Mouse (Mus musculus) megakaryocyte, embryonic 14.5 days (primary cell): ENCODE results near the gene Rgs18. TPM values are rescaled to one million over a fixed set of nuclear protein-coding genes. Genes with fewer than 3 reads are reported as not detected.

Experiments used
- H3K27me3 ChIP-seq: replicated peaks from 2 replicates; pipeline ENCODE3; 2012; ENCODE audit warnings: inconsistent platforms
- H3K36me3 ChIP-seq: replicated peaks from 2 replicates; pipeline ENCODE3; 2012; ENCODE audit warnings: low read length, inconsistent platforms, mixed read lengths
- H3K4me1 ChIP-seq: 2 replicates; pipeline ENCODE4 v1.6.1; 2012; ENCODE audit warnings: inconsistent platforms
- H3K4me3 ChIP-seq: replicated peaks from 2 replicates; pipeline ENCODE3; 2012; ENCODE audit warnings: moderate library complexity, mild to moderate bottlenecking, inconsistent platforms
- H3K9me3 ChIP-seq: 2 replicates; pipeline ENCODE4 v1.6.1; 2012; ENCODE audit warnings: inconsistent platforms
- FLI1 ChIP-seq: IDR thresholded peaks from 2 replicates; pipeline ENCODE4 v1.6.1; 2012; ENCODE audit warnings: low read length, inconsistent platforms, mixed read lengths
- GATA1 ChIP-seq: IDR thresholded peaks from 3 replicates; pipeline ENCODE4 v1.6.1; 2012; ENCODE audit warnings: mixed read lengths, low read length, inconsistent platforms, borderline replicate concordance
- polyA plus RNA-seq: library from polyadenylated mRNA; stranded (reverse); fragments of >175 nt; gene quantifications from 2 replicates; pipeline ENCODE4 v1.2.3, GENCODE M21; 2012; ENCODE audit warnings: low replicate concordance; ENCODE audit not compliant: insufficient read depth

The Rgs18 gene
- 14.0 TPM in 1 of 2 replicates, not detected in the other for polyA plus RNA-seq

DNA sequence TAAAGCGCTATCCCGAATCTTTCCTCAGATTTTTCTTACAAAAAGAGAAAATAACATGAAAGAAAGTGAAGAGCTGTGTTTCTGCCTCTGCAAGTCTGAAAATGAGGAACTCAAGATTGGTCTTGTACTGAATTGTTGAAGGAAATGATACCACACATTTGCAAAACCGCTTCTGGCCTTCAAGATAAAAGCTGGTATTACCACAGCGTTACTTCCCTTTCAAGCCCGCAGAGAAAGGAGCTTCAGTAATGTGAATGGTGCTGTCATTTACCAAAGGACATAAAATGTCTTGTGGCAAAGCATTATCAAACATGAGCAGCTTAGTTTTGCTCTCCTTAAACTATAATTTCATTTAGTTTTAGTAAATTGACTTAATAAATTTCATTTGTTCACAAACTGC lies at the start of gene Rgs18:
Gene Rgs18, minus strand, starts transcription at position 105 of the 400 bp plus-strand sequence.
- H3K36me3 ChIP-seq: peaks cover 24% of the 10 kb centered on the region
- TF ChIP-seq GATA1: peak; percentile 86; the same call in 1 of the 3 replicates
- TF ChIP-seq FLI1: no peak; the same call in 1 of the 2 replicates
- no peaks in the 10 kb centered on the region for H3K27me3 ChIP-seq
- H3K4me1 ChIP-seq: peaks cover 7% of the 10 kb centered on the region
- no peaks in the 10 kb centered on the region for H3K9me3 ChIP-seq
- peak within 1 kb of the TSS; percentile 91 for H3K4me3 ChIP-seq

DNA sequence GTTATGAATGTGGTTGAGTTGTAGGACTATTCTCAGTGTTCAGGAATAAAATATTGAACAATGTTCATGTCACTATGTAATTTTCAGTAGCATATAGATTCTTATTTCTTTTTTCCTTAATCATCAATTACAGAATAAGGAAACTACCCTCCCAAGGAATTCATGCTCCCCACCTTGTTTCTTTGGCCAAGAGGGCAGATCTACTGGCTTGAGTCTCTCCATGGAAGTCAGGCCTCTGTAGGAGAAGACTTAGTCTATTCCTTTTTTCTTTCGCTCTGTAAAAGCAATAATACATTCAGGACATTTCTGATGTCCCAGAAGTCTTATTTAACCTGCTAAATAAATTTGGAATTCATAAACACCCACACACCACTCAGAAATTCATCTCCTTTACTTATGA lies 841 bp downstream of the Rgs18 start:
- Histone ChIP-seq H3K4me1 (peaks cover 7% of the 10 kb centered on the region), H3K27me3 (no peaks in the 10 kb centered on the region), H3K36me3 (peaks cover 33% of the 10 kb centered on the region), H3K9me3 (no peaks in the 10 kb centered on the region), H3K4me3 (peak overlapping the region; percentile 91)
- TF ChIP-seq FLI1 (no peak), GATA1 (no peak)

DNA sequence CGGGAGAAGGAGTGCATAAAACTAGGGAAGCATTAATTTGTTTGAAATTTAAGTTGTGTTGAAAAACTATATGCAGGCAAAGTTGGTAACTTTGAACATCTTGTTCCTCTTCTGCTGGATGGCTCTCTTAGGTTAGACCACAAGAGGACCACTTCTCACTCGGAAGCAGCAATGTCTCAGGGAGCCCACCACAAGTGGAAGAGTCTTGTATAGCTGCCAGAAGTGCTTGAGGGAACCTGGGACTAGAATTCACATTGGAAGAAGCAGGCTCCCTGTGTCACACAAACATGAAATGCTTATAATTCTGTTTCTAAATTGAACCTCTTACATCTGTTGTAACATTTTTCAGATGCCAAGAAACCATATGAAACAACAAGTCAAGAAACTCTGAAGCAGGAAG lies 9.0 kb downstream of the Rgs18 start:
- TF ChIP-seq GATA1 (no peak), FLI1 (no peak)
- Histone ChIP-seq H3K27me3 (no peaks in the 10 kb centered on the region), H3K36me3 (peaks cover 85% of the 10 kb centered on the region), H3K4me1 (peaks cover 29% of the 10 kb centered on the region), H3K4me3 (peak overlapping the region; percentile 8), H3K9me3 (no peaks in the 10 kb centered on the region)

DNA sequence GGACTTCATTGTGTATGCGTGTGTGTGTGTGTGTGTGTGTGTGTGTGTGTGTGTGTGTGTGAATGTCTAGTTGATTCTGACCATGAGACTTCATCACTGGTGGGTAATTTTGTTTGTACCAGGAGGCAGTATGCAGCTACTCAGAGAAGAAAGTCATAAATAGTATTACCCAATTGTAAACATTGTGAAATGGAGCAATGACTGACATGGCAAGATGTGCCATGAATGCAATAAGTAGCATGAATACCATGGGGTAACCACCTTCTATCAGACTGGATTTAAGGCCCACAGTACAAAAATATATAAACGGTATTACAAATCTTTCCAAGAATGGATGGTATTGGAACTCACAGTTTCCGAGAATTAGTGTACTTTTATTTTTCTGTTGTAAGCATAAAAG lies 14.4 kb downstream of the Rgs18 start:
- H3K9me3 ChIP-seq: no peaks in the 10 kb centered on the region
- H3K27me3 ChIP-seq: no peaks in the 10 kb centered on the region
- no peak overlapping the region for H3K4me3 ChIP-seq
- TF ChIP-seq FLI1 (no peak), GATA1 (no peak)
- H3K4me1 ChIP-seq: peaks cover 24% of the 10 kb centered on the region
- H3K36me3 ChIP-seq: peaks cover 91% of the 10 kb centered on the region

DNA sequence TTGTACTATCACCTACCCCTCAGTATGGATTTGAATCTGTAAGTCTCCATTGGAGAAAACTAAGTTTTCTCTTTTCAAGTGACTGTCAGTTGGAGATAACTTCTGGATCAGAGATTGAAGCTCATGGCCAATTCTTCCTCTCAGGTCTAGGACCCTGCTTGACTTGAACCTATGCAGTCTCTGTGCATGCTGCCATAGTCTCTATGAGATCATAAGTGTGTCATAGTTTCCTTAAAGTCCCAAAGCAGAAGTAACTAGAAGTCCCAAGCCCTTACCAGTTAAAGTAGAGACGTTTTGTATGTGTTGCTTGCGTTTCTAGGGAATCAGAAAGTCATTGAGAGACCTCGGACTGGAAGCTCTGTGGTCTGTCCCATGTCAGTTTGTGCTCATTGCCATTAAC lies 24.5 kb downstream of the Rgs18 start:
- Histone ChIP-seq H3K27me3 (no peaks in the 10 kb centered on the region), H3K4me3 (no peak overlapping the region), H3K9me3 (no peaks in the 10 kb centered on the region), H3K36me3 (peaks cover 59% of the 10 kb centered on the region), H3K4me1 (no peaks in the 10 kb centered on the region; the same call in 1 of the 2 replicates)
- TF ChIP-seq FLI1 (no peak), GATA1 (no peak)

DNA sequence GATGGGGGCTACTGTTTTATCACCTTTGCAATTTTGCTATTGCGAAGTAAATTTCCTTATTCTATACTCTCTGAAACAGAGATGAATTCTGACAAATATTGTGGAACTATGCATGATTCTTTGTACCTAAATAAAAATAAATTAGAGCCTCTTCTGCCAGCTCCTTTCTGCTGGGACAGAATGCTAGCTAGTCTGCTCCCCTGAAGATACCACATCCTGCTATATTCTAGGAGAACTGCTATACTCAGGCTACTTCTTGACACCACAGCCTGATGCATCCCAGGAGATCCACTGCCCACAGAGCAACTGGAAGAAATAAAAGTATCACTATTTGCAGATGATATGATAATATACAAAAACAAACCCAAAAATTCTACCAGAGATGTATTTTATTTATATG lies 29.1 kb downstream of the Rgs18 start:
- H3K9me3 ChIP-seq: no peaks in the 10 kb centered on the region
- no peak for TF ChIP-seq GATA1
- no peak for TF ChIP-seq FLI1
- H3K36me3 ChIP-seq: peaks cover 19% of the 10 kb centered on the region
- H3K4me1 ChIP-seq: no peaks in the 10 kb centered on the region
- no peaks in the 10 kb centered on the region for H3K27me3 ChIP-seq
- no peak overlapping the region for H3K4me3 ChIP-seq

DNA sequence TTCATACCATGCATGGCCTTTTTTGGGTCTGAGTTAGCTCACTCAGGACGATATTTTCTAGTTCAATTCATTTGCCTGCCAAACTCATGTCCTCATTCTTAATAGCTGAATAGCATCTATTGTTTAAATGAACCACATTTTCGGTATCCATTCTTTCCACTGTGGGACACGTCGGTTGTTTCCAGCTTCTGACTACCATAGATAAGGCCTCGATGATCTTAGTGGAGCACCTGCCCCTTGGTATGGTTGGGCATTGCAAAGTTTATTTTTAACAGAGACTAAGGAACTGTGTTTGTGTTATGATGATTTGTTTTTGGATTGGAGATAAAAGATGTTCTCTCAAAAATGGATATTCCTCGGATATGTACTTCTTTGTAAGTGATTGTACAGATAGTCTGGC lies 37.5 kb downstream of the Rgs18 start:
- Histone ChIP-seq H3K4me1 (no peaks in the 10 kb centered on the region), H3K27me3 (no peaks in the 10 kb centered on the region), H3K9me3 (no peaks in the 10 kb centered on the region), H3K4me3 (no peak overlapping the region), H3K36me3 (peaks cover 3% of the 10 kb centered on the region)
- TF ChIP-seq GATA1 (no peak), FLI1 (no peak)

DNA sequence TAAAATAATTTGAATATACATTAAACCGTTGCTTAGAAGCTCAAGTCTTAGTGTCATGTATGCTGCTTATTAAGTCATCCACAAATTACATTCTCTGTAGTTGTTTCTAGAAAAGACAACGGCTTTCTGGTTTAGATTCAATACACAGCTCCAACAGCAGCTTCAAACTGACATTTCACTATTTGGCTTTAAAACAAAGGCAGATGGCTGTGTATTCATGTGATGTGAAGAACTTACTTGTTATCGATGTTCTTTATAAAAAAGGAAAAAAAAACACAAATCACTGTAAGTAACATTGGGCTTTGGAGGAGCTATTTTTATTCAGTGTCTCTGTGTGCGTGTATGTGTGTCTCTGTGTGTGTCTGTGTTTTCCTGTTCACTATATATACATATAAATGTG lies 54.5 kb downstream of the Rgs18 start:
- no peak overlapping the region for H3K4me3 ChIP-seq
- TF ChIP-seq GATA1: no peak
- no peak for TF ChIP-seq FLI1
- no peaks in the 10 kb centered on the region for H3K9me3 ChIP-seq
- H3K27me3 ChIP-seq: no peaks in the 10 kb centered on the region
- H3K36me3 ChIP-seq: no peaks in the 10 kb centered on the region
- no peaks in the 10 kb centered on the region for H3K4me1 ChIP-seq

DNA sequence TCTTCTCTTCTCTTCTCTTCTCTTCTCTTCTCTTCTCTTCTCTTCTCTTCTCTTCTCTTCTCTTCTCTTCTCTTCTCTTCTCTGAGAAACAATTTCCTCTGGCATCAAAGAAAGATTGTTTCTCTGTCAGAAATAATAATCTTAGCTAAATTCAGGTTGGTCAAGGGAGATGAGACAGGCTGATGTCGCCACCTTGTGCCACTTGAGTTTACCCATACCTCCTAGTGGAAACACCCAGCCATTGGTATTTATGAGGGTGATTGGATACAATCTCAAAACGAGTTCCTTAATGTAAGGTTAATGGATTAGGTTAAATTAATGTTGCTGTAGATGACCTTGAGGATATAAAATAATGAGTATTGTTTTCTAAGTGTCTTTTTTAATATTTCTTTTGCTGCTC lies 70.9 kb downstream of the Rgs18 start:
- H3K36me3 ChIP-seq: no peaks in the 10 kb centered on the region
- H3K4me3 ChIP-seq: no peak overlapping the region
- H3K9me3 ChIP-seq: no peaks in the 10 kb centered on the region
- peaks cover 8% of the 10 kb centered on the region for H3K4me1 ChIP-seq
- no peaks in the 10 kb centered on the region for H3K27me3 ChIP-seq
- TF ChIP-seq FLI1 (no peak), GATA1 (no peak)

Other genes starting within 250 kb of the Rgs18 start
- not detected in 2 replicates for gene Rgs21, start 207.8 kb downstream of the Rgs18 start, polyA plus RNA-seq